Mouse (Mus musculus): ENCODE measurements around the gene Mrpl42. TPM values are rescaled to one million over a fixed set of nuclear protein-coding genes. Genes with fewer than 3 reads are reported as not detected.

Mrpl42 gene
- total RNA-seq, 1 experiment from 2014 or later, result 39.1 TPM

Other genes with a start within 250 kb of the Mrpl42 start
- 3.2 to 12.0 TPM (median 4.6 TPM) in 3 replicates for gene Cradd, start 177.8 kb downstream of the Mrpl42 start, total RNA-seq (2017)
- 0.76 to 3.0 TPM (median 2.7 TPM) in 3 replicates for gene Socs2, start 84.8 kb downstream of the Mrpl42 start, total RNA-seq (2017)
- gene Ube2n, start 13.2 kb upstream of the Mrpl42 start, total RNA-seq (2017), result 101 to 144 TPM (median 135 TPM) in 3 replicates
- gene Nudt4, start 62.2 kb upstream of the Mrpl42 start, total RNA-seq (2017), result 60.2 to 71.0 TPM (median 66.3 TPM) in 3 replicates
- gene Anapc15-ps, start 171.5 kb upstream of the Mrpl42 start, total RNA-seq (2017), result not detected in 3 replicates